Mouse (Mus musculus): ENCODE data around the gene Lpar1. TPM values are rescaled to one million over a fixed set of nuclear protein-coding genes. Genes with fewer than 3 reads are reported as not detected.
A peak's percentile ranks its signal among the peaks of the same experiment; 100 is the strongest.

Gene Lpar1
- polyA plus RNA-seq, 1 experiment from 2014 or later, result 150 TPM

DNA sequence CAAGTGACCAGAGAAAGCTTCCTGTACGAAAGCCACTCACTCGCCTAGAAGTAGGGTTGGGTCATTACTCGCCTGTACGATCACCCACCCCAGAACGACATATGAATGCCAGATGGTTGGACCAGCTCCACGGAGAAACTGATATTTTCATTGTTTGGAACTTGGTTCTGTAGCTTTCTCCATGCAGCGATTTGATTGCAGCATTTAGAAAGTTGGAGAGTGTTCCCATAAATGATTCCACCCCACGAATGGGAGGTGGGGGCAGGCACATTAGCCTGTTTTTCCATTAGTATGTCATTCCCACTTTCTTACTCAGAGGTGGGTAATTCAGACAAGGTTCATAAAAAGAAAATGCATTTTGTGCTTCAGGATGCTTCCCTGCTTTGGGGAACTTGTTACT, 14.8 kb upstream of the Lpar1 start:
- WGBS, result 23% methylated on average over 8 of the region's 8 CpGs
- no peaks in the 10 kb centered on the region for H3K36me3 ChIP-seq
- peak; percentile 78 for ATAC-seq (ENCODE audit: insufficient number of reproducible peaks, low FRiP score, low TSS enrichment, low read depth)
- H3K4me1 ChIP-seq, result no peaks in the 10 kb centered on the region
- peak overlapping the region; percentile 55 for H3K27ac ChIP-seq
- no peaks in the 10 kb centered on the region for H3K9me3 ChIP-seq
- no peaks in the 10 kb centered on the region for H3K27me3 ChIP-seq
- no peak overlapping the region for H3K4me2 ChIP-seq
- no peak overlapping the region for H3K9ac ChIP-seq
- no peak overlapping the region for H3K4me3 ChIP-seq

- ATAC-seq (ENCODE audit: insufficient number of reproducible peaks, low FRiP score, low TSS enrichment, low read depth), result no peak
- Histone ChIP-seq H3K4me3 (no peak overlapping the region), H3K27ac (no peak overlapping the region), H3K36me3 (no peaks in the 10 kb centered on the region), H3K9me3 (no peaks in the 10 kb centered on the region), H3K9ac (no peak overlapping the region), H3K27me3 (no peaks in the 10 kb centered on the region), H3K4me2 (no peak overlapping the region), H3K4me1 (no peaks in the 10 kb centered on the region)
- WGBS, result 95% methylated on average over 1 of the region's 1 CpGs
Observed at GRCm38 (mm10) chr4:58562776-58563175, 9.1 kb upstream of the Lpar1 start.

- Histone ChIP-seq H3K27ac (no peak overlapping the region), H3K27me3 (no peaks in the 10 kb centered on the region), H3K36me3 (no peaks in the 10 kb centered on the region), H3K4me1 (peaks cover 11% of the 10 kb centered on the region; the same call in 1 of the 2 replicates), H3K4me3 (no peak overlapping the region), H3K9me3 (no peaks in the 10 kb centered on the region), H3K4me2 (no peak overlapping the region), H3K9ac (no peak overlapping the region)
- ATAC-seq (ENCODE audit: insufficient number of reproducible peaks, low FRiP score, low TSS enrichment, low read depth), result no peak
- WGBS, result 76% methylated on average over 3 of the region's 3 CpGs
Observed at GRCm38 (mm10) chr4:58557001-58557400, 3.3 kb upstream of the Lpar1 start.

DNA sequence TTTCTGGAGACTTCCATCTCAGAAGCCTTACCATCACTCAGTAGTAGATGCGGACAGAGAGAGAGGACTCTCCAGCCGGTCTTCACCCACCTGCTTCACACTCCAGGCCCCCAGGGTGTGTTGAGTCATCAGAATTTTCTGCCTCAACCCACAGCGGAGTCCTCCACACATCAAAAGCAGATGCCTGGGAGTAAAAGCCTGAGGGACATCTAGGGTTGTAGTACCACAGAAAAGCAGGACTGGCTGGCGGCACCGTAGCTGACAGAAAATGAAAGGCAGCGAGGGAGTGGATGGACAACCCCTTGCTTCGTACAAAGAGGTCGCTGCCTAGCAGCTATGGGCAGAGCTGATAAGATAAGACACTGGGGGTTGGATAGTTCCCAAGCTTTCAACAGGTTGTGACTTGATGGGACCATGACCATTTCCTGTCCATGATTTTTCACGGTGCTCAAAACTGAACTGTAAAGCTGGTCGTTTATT, 701 bp upstream of the Lpar1 start:
- no peak for ATAC-seq (ENCODE audit: insufficient number of reproducible peaks, low FRiP score, low TSS enrichment, low read depth)
- H3K4me1 ChIP-seq, result peaks cover 23% of the 10 kb centered on the region
- H3K9ac ChIP-seq, result no peak overlapping the region
- peak overlapping the region; percentile 58; the same call in 1 of the 2 replicates for H3K4me3 ChIP-seq
- H3K36me3 ChIP-seq, result no peaks in the 10 kb centered on the region
- H3K4me2 ChIP-seq, result peak overlapping the region; percentile 77
- H3K9me3 ChIP-seq, result no peaks in the 10 kb centered on the region
- peak overlapping the region; percentile 91 for H3K27ac ChIP-seq
- WGBS, result 37% methylated on average over 10 of the region's 10 CpGs
- no peaks in the 10 kb centered on the region for H3K27me3 ChIP-seq

DNA sequence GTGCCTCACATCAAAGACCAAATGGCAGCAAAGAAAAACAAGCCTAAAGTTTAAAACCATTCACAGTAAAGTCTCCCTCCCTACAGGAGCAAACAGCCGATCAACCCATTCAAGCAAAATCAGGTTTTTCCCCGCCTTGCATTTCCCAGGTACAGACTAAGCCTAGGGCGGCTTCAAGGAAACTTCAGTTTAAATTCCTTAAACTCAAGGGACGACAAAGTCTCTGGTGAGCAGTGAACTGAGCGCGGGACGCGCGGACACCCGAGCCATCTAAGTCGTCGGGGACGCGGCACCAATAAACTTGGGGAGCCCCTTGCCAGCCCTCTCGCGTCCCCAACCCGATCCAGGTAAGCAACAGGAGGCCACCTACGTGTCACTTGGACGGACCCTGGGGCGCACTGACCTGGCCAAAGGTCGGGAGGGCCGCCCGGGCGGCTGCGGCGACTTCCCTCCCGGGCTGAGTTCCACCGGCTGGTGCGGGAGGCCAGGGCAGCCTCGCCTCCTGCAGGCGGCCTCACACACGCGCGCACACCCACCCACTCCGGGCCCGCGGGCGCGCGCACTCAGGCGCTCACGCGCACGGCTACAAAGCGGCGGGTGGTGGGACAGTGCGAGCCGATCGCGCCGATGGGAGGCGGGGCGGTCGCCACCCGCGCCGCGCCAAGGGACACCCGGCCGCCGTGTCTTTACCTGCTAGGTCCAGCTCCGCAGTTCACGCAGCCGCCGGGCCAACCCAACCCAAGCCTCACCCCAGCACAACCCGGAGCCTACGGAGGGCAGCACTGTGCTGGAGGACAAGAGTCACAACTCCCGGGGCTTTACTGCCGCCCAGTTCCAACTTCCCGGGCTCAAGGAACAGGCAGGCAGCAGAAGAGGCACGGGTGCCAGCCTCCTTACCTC, 717 bp downstream of the Lpar1 start:
- under 1% methylated on average over 66 of the region's 71 CpGs for WGBS
- H3K36me3 ChIP-seq, result peaks cover under 1% of the 10 kb centered on the region; the same call in 1 of the 2 replicates
- H3K9ac ChIP-seq, result peak overlapping the region; percentile 65

DNA sequence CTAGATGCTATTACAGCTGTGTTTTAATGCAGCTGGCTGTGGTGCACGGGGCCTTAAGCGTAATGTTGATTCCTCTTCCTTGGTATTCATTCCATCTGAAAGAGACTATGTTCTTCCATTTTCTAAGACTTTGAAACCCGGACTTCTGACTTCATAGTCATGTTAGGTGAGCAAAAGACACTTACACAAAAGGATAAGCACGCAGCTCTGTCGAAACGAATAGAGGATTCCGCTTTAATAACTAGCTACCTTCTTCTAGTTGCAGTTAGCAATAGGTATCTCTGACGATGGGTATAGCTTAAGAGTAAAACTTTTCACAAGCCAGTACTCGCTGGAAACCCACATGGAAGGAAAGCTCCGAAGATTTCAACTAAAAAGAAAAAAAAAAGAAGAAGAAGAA, 1.5 kb downstream of the Lpar1 start:
- H3K4me1 ChIP-seq, result peaks cover 43% of the 10 kb centered on the region
- peak overlapping the region; percentile 65 for H3K9ac ChIP-seq

More for the DNA sequence above, 717 bp downstream of the Lpar1 start:
- peaks cover 35% of the 10 kb centered on the region for H3K4me1 ChIP-seq
- peak overlapping the region; percentile 58 for H3K4me3 ChIP-seq
- ATAC-seq (ENCODE audit: insufficient number of reproducible peaks, low FRiP score, low TSS enrichment, low read depth), result peak; percentile 84
- no peaks in the 10 kb centered on the region for H3K27me3 ChIP-seq
- H3K4me2 ChIP-seq, result peak overlapping the region; percentile 77
- H3K9me3 ChIP-seq, result no peaks in the 10 kb centered on the region
- peak overlapping the region; percentile 91 for H3K27ac ChIP-seq

GRCm38 (mm10) chr4:58551820-58552219, 1.9 kb downstream of the Lpar1 start:
- peak overlapping the region; percentile 39; the same call in 1 of the 2 replicates for H3K9ac ChIP-seq
- ATAC-seq (ENCODE audit: insufficient number of reproducible peaks, low FRiP score, low TSS enrichment, low read depth), result no peak
- peaks cover 46% of the 10 kb centered on the region for H3K4me1 ChIP-seq
- no peaks in the 10 kb centered on the region for H3K9me3 ChIP-seq
- no peaks in the 10 kb centered on the region for H3K27me3 ChIP-seq
- H3K27ac ChIP-seq, result peak overlapping the region; percentile 91
- H3K4me3 ChIP-seq, result peak overlapping the region; percentile 58
- WGBS, result 3% methylated on average over 4 of the region's 4 CpGs
- peak overlapping the region; percentile 77 for H3K4me2 ChIP-seq
- H3K36me3 ChIP-seq, result peaks cover 7% of the 10 kb centered on the region; the same call in 1 of the 2 replicates

More for the DNA sequence above, 1.5 kb downstream of the Lpar1 start:
- Histone ChIP-seq H3K36me3 (peaks cover 7% of the 10 kb centered on the region; the same call in 1 of the 2 replicates), H3K27me3 (no peaks in the 10 kb centered on the region), H3K4me3 (peak overlapping the region; percentile 58), H3K4me2 (peak overlapping the region; percentile 77), H3K27ac (peak overlapping the region; percentile 91), H3K9me3 (no peaks in the 10 kb centered on the region)
- no peak for ATAC-seq (ENCODE audit: insufficient number of reproducible peaks, low FRiP score, low TSS enrichment, low read depth)
- 2% methylated on average over 10 of the region's 10 CpGs for WGBS

GRCm38 (mm10) chr4:58547725-58548124, 6.0 kb downstream of the Lpar1 start:
- 54% methylated on average over 9 of the region's 9 CpGs for WGBS
- H3K4me3 ChIP-seq, result no peak overlapping the region
- no peaks in the 10 kb centered on the region for H3K9me3 ChIP-seq
- H3K4me2 ChIP-seq, result 0 out of 2 replicates have a peak overlapping the region, but pooled peaks have one; percentile 22
- H3K9ac ChIP-seq, result no peak overlapping the region
- ATAC-seq (ENCODE audit: insufficient number of reproducible peaks, low FRiP score, low TSS enrichment, low read depth), result no peak
- H3K36me3 ChIP-seq, result peaks cover 25% of the 10 kb centered on the region
- peak overlapping the region; percentile 54; the same call in 1 of the 2 replicates for H3K27ac ChIP-seq
- no peaks in the 10 kb centered on the region for H3K27me3 ChIP-seq
- H3K4me1 ChIP-seq, result peaks cover 52% of the 10 kb centered on the region

- peaks cover 27% of the 10 kb centered on the region for H3K36me3 ChIP-seq
Observed at GRCm38 (mm10) chr4:58547273-58547565, 6.5 kb downstream of the Lpar1 start.

DNA sequence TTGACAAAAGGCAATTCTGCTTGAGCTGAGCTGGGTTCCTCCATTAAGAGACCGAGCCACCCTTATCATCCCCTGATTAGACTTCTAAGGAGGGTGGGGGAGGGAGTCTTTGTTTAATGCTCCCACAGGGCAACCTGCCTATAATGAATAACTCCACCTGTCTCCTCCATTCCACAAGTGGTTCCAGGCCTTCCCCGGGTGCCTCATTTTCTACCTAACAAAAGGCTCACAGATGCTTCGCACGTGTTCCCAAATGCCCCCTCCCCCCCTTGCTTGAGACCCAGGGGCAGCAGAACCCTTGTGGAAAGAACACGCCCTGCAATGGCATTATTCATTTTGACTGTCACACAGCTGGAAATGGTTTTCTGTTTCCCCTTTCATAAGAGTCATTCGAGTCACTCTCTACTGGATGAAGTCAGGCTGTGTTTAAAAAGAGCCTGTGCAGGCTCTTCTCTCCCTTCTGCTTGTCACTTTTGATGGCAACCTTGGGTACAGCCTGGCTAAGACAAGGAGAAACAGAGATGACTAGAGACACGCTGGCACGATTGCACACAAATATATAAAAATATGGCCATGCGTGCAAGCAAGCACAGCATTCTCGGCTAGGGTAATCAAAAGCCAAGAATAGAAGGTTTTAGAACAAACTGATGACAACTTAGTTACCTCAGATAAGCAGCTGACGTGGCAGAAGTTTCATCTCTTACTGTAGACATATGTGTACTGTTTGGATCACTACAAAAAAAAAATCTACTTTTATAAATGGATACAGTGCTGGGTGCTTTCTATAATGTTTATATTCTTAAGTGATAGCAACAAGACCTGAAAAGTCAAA, 7.0 kb downstream of the Lpar1 start:
- Histone ChIP-seq H3K9me3 (no peaks in the 10 kb centered on the region), H3K9ac (no peak overlapping the region), H3K4me2 (no peak overlapping the region), H3K36me3 (peaks cover 30% of the 10 kb centered on the region), H3K27ac (peak overlapping the region; percentile 54; the same call in 1 of the 2 replicates), H3K4me3 (no peak overlapping the region), H3K27me3 (no peaks in the 10 kb centered on the region), H3K4me1 (peaks cover 52% of the 10 kb centered on the region)
- no peak for ATAC-seq (ENCODE audit: insufficient number of reproducible peaks, low FRiP score, low TSS enrichment, low read depth)
- WGBS, result 28% methylated on average over 11 of the region's 11 CpGs

More at GRCm38 (mm10) chr4:58547273-58547565, 6.5 kb downstream of the Lpar1 start:
- Histone ChIP-seq H3K9me3 (no peaks in the 10 kb centered on the region), H3K27ac (peak overlapping the region; percentile 54), H3K4me3 (no peak overlapping the region), H3K27me3 (no peaks in the 10 kb centered on the region), H3K9ac (no peak overlapping the region), H3K4me2 (no peak overlapping the region), H3K4me1 (peaks cover 52% of the 10 kb centered on the region)
- no peak for ATAC-seq (ENCODE audit: insufficient number of reproducible peaks, low FRiP score, low TSS enrichment, low read depth)
- WGBS, result 37% methylated on average over 4 of the region's 4 CpGs

- Histone ChIP-seq H3K36me3 (peaks cover 35% of the 10 kb centered on the region), H3K9me3 (no peaks in the 10 kb centered on the region), H3K27ac (no peak overlapping the region), H3K4me3 (no peak overlapping the region), H3K4me2 (no peak overlapping the region), H3K4me1 (peaks cover 52% of the 10 kb centered on the region), H3K9ac (no peak overlapping the region), H3K27me3 (no peaks in the 10 kb centered on the region)
- 41% methylated on average over 9 of the region's 9 CpGs for WGBS
- ATAC-seq (ENCODE audit: insufficient number of reproducible peaks, low FRiP score, low TSS enrichment, low read depth), result no peak
Observed at GRCm38 (mm10) chr4:58545888-58546432, 7.7 kb downstream of the Lpar1 start.

Data from limb, embryonic 15.5 days (tissue).